Mouse (Mus musculus) midbrain, embryonic 15.5 days (tissue): Measurements from ENCODE around the gene Zmynd10. TPM values are rescaled to one million over a fixed set of nuclear protein-coding genes. Genes with fewer than 3 reads are reported as not detected.
A peak's percentile ranks its signal among the peaks of the same experiment; 100 is the strongest.

Source experiments
- ATAC-seq: fragments of 200-750 bp; cut with Nextera tagmentation; replicated peaks from 2 replicates; pipeline ENCODE4 v1.8.0; 2017; ENCODE audit warnings: moderate TSS enrichment
- H3K27ac ChIP-seq: fragments of 300-500 bp; sonication (generic); 2 replicates; pipeline ENCODE4 v1.5.1; 2015; ENCODE audit warnings: mild to moderate bottlenecking, inconsistent platforms
- H3K27me3 ChIP-seq: fragments of 300-500 bp; sonication (generic); replicated peaks from 2 replicates; pipeline ENCODE4 v1.6.1; 2015; ENCODE audit warnings: inconsistent platforms
- H3K36me3 ChIP-seq: fragments of 300-500 bp; sonication (generic); replicated peaks from 2 replicates; pipeline ENCODE4 v1.6.1; 2015; ENCODE audit warnings: inconsistent platforms
- H3K4me1 ChIP-seq: fragments of 300-500 bp; sonication (generic); 2 replicates; pipeline ENCODE4 v1.6.1; 2015; ENCODE audit warnings: inconsistent platforms
- H3K4me2 ChIP-seq: fragments of 300-500 bp; sonication (generic); 2 replicates; pipeline ENCODE4 v1.6.1; 2015; ENCODE audit warnings: inconsistent platforms, mild to moderate bottlenecking, moderate library complexity
- H3K4me3 ChIP-seq: fragments of 300-500 bp; sonication (generic); 2 replicates; pipeline ENCODE4 v1.5.1; 2015; ENCODE audit warnings: mild to moderate bottlenecking, inconsistent platforms
- H3K9ac ChIP-seq: fragments of 300-500 bp; sonication (generic); 2 replicates; pipeline ENCODE4 v1.6.1; 2015; ENCODE audit warnings: mild to moderate bottlenecking, inconsistent platforms
- H3K9me3 ChIP-seq: fragments of 300-500 bp; sonication (generic); 2 replicates; pipeline ENCODE4 v1.6.1; 2016; ENCODE audit warnings: inconsistent platforms
- WGBS: fragments of 180-500 bp; shearing (Covaris S2); methylation state at CpG from one replicate; pipeline ENCODE4 v1.1.7; 2015; ENCODE audit warnings: mixed read lengths; 5-methylcytosine and 5-hydroxymethylcytosine counted together
- polyA plus RNA-seq: library from polyadenylated mRNA; unstranded; fragments of >200 nt; fragmentation: Nextera tagmentation; extraction: Ambion mirVana; gene quantifications from 2 replicates; pipeline ENCODE4 v1.2.1, GENCODE M21; 2015

The Zmynd10 gene
- polyA plus RNA-seq = 4.6 TPM in 2 replicates

- H3K27me3 ChIP-seq = peaks cover 33% of the 10 kb centered on the region
- WGBS = 2% methylated on average over 20 of the region's 20 CpGs
- no peaks in the 10 kb centered on the region for H3K9me3 ChIP-seq
- peaks cover 49% of the 10 kb centered on the region for H3K4me1 ChIP-seq
- peak; percentile 51 for ATAC-seq
- H3K4me2 ChIP-seq = peak within 1 kb of the TSS; percentile 60
- peaks cover 13% of the 10 kb centered on the region; the same call in 1 of the 2 replicates for H3K36me3 ChIP-seq
- H3K27ac ChIP-seq = peak within 1 kb of the TSS; percentile 57; the same call in 1 of the 2 replicates
- H3K4me3 ChIP-seq = peak within 1 kb of the TSS; percentile 27
- peak within 1 kb of the TSS; percentile 31; the same call in 1 of the 2 replicates for H3K9ac ChIP-seq
These were observed at the start of gene Zmynd10 for GRCm38 (mm10) chr9:107547026-107547425. TSS of gene Zmynd10 (plus strand) at chr9:107547298.

DNA sequence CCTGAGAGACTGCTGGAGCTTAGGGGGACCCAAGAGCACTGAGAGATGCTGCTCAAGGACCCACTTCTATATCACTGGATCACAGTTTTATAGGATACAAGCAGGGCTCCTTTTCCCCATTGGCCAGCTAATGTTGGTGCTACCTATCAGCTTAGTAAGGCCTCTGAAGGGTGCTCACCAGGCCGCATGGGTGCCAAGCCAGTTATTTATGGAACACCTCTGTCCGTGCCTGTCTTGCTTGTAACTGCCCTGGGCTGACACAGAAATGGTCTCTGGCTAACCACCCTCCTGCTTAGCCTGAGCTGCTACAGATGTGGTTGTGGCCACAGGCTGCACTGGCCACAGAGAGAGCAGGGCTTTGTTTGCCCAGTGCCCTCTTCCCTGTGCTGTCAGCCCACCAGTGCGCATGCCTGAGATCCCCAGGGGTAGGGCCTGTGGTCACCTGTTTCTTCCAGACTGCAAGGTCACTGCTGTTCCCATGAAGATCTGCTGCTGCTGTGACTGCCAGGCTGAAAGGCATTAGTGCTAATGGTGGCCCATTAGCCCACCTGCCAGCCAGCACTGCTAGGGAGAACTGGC, 46.3 kb upstream of the Zmynd10 start:
- no peaks in the 10 kb centered on the region for H3K9me3 ChIP-seq
- H3K36me3 ChIP-seq = no peaks in the 10 kb centered on the region
- H3K4me2 ChIP-seq = no peak overlapping the region
- no peak overlapping the region for H3K4me3 ChIP-seq
- H3K27me3 ChIP-seq = no peaks in the 10 kb centered on the region
- no peak overlapping the region for H3K9ac ChIP-seq
- H3K27ac ChIP-seq = no peak overlapping the region
- 81% methylated on average over 3 of the region's 3 CpGs for WGBS
- no peak for ATAC-seq
- peaks cover 18% of the 10 kb centered on the region for H3K4me1 ChIP-seq

- Histone ChIP-seq H3K4me3 (no peak overlapping the region), H3K27ac (no peak overlapping the region)
These were observed 44.8 kb upstream of the Zmynd10 start for GRCm38 (mm10) chr9:107502131-107502846.

GRCm38 (mm10) chr9:107504662-107505537, 42.2 kb upstream of the Zmynd10 start:
- no peak; the same call in 1 of the 2 replicates for ATAC-seq
- 51% methylated on average over 19 of the region's 19 CpGs for WGBS
- Histone ChIP-seq H3K4me1 (peaks cover 32% of the 10 kb centered on the region), H3K27me3 (no peaks in the 10 kb centered on the region), H3K27ac (peak overlapping the region; percentile 40), H3K9me3 (no peaks in the 10 kb centered on the region), H3K4me2 (no peak overlapping the region), H3K4me3 (no peak overlapping the region), H3K36me3 (no peaks in the 10 kb centered on the region), H3K9ac (no peak overlapping the region)

More at GRCm38 (mm10) chr9:107502131-107502846, 44.8 kb upstream of the Zmynd10 start:
- H3K4me2 ChIP-seq = no peak overlapping the region
- 92% methylated on average over 12 of the region's 12 CpGs for WGBS
- H3K4me1 ChIP-seq = peaks cover 20% of the 10 kb centered on the region
- H3K9me3 ChIP-seq = no peaks in the 10 kb centered on the region
- no peaks in the 10 kb centered on the region for H3K36me3 ChIP-seq
- no peak overlapping the region for H3K9ac ChIP-seq
- no peaks in the 10 kb centered on the region for H3K27me3 ChIP-seq
- no peak for ATAC-seq

- peak overlapping the region; percentile 1; the same call in 1 of the 2 replicates for H3K4me2 ChIP-seq
- peak; percentile 48 for ATAC-seq
- 35% methylated on average over 10 of the region's 10 CpGs for WGBS
- no peaks in the 10 kb centered on the region for H3K9me3 ChIP-seq
- H3K27me3 ChIP-seq = no peaks in the 10 kb centered on the region
- H3K27ac ChIP-seq = peak overlapping the region; percentile 50
- H3K9ac ChIP-seq = no peak overlapping the region
- no peak overlapping the region for H3K4me3 ChIP-seq
- peaks cover 48% of the 10 kb centered on the region for H3K4me1 ChIP-seq
- no peaks in the 10 kb centered on the region for H3K36me3 ChIP-seq
These were observed 38.8 kb upstream of the Zmynd10 start for GRCm38 (mm10) chr9:107508266-107508665.

GRCm38 (mm10) chr9:107510384-107511100, 36.6 kb upstream of the Zmynd10 start:
- H3K27ac ChIP-seq = peak overlapping the region; percentile 66
- H3K27me3 ChIP-seq = no peaks in the 10 kb centered on the region
- ATAC-seq = no peak
- WGBS = 84% methylated on average over 14 of the region's 14 CpGs
- H3K4me3 ChIP-seq = no peak overlapping the region
- no peaks in the 10 kb centered on the region for H3K36me3 ChIP-seq
- peaks cover 35% of the 10 kb centered on the region for H3K4me1 ChIP-seq
- H3K9me3 ChIP-seq = no peaks in the 10 kb centered on the region
- H3K4me2 ChIP-seq = no peak overlapping the region
- no peak overlapping the region for H3K9ac ChIP-seq

- 38% methylated on average over 8 of the region's 8 CpGs for WGBS
- Histone ChIP-seq H3K4me2 (no peak overlapping the region), H3K9ac (no peak overlapping the region), H3K4me1 (peaks cover 35% of the 10 kb centered on the region), H3K27ac (peak overlapping the region; percentile 66), H3K36me3 (no peaks in the 10 kb centered on the region), H3K27me3 (no peaks in the 10 kb centered on the region), H3K9me3 (no peaks in the 10 kb centered on the region), H3K4me3 (no peak overlapping the region)
- ATAC-seq = 0 out of 2 replicates have a peak, but pooled peaks have one; percentile 13
These were observed 35.7 kb upstream of the Zmynd10 start for GRCm38 (mm10) chr9:107511436-107511835.

DNA sequence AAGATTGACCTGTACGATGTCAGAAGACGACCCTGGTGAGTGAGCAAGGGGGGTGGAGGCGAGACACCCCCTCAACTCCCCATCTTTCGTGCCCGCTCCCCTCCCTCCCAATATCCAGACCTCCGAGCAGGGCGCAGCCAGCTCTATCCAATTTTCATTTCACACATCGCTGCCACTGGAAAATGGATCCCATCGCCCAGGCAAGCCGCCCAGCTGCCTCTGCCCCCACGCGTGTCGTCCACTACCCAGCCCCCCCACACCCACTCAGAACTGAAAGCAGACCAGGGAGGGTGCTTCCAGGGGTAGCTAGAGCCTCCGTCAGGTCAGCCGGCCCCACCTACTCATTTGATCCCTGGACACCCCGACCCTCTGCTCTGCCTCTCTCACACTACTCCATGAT, 34.8 kb upstream of the Zmynd10 start:
- Histone ChIP-seq H3K27ac (peak overlapping the region; percentile 66; the same call in 1 of the 2 replicates), H3K4me3 (no peak overlapping the region), H3K9ac (no peak overlapping the region), H3K36me3 (no peaks in the 10 kb centered on the region), H3K4me1 (peaks cover 33% of the 10 kb centered on the region), H3K27me3 (no peaks in the 10 kb centered on the region), H3K4me2 (no peak overlapping the region), H3K9me3 (no peaks in the 10 kb centered on the region)
- no peak for ATAC-seq
- 50% methylated on average over 16 of the region's 16 CpGs for WGBS

GRCm38 (mm10) chr9:107514303-107514955, 32.7 kb upstream of the Zmynd10 start:
- Histone ChIP-seq H3K27me3 (no peaks in the 10 kb centered on the region), H3K4me1 (peaks cover 20% of the 10 kb centered on the region), H3K9ac (no peak overlapping the region), H3K27ac (no peak overlapping the region), H3K36me3 (0 out of 2 replicates have a peak, but pooled peaks cover 2% of the 10 kb centered on the region), H3K4me3 (no peak overlapping the region), H3K9me3 (no peaks in the 10 kb centered on the region), H3K4me2 (no peak overlapping the region)
- peak; percentile 61 for ATAC-seq
- WGBS = 28% methylated on average over 14 of the region's 14 CpGs

DNA sequence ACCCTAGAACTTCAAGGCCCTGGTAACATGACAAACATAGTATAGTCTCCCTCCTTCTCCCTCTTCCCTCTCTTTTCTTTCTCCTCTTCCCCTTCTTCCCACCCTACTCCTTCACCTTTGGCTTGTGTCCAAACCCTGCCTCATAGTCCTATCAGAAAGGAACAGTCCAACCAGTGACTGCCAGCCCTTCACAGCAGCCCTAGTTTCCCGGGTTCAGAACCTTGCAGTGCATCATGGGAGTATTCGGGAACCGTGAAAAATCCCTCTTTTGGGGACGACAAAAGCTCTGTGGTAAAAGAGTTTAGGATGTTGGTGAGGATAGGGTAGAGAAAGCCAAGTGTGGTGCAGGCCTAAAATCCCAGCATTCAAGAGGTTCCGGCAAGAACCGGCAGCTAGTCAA, 26.8 kb upstream of the Zmynd10 start:
- 33% methylated on average over 6 of the region's 6 CpGs for WGBS
- Histone ChIP-seq H3K36me3 (0 out of 2 replicates have a peak, but pooled peaks cover 2% of the 10 kb centered on the region), H3K4me2 (no peak overlapping the region), H3K4me1 (peaks cover 16% of the 10 kb centered on the region), H3K4me3 (no peak overlapping the region), H3K9ac (no peak overlapping the region), H3K9me3 (no peaks in the 10 kb centered on the region), H3K27ac (no peak overlapping the region), H3K27me3 (peaks cover 9% of the 10 kb centered on the region)
- no peak for ATAC-seq

DNA sequence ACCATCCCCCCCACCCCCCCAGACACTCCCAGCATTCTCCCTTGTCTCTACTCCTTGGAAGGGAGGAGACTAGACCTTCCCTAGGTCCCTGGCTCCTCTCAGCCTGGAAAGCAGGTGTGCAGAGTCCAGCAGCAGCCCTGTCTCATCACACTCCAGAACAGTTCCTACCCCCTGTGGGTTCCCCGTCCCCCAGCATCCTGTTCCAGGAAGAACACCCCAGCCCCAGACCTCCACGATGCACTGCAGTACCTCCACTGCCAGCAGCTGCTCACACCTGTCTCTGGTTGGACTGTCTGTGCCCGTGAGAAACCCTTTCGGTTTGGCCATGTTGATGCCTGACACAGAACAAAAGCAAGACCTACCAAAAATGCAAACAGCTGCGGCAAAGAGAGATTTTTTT, 25.9 kb upstream of the Zmynd10 start:
- 60% methylated on average over 5 of the region's 5 CpGs for WGBS
- 0 out of 2 replicates have a peak, but pooled peaks cover 2% of the 10 kb centered on the region for H3K36me3 ChIP-seq
- no peaks in the 10 kb centered on the region for H3K9me3 ChIP-seq
- H3K27me3 ChIP-seq = peaks cover 18% of the 10 kb centered on the region
- H3K4me1 ChIP-seq = peaks cover 16% of the 10 kb centered on the region
- no peak overlapping the region for H3K4me2 ChIP-seq
- ATAC-seq = no peak
- H3K27ac ChIP-seq = no peak overlapping the region; the same call in 1 of the 2 replicates
- no peak overlapping the region for H3K9ac ChIP-seq
- H3K4me3 ChIP-seq = no peak overlapping the region
